Mouse (Mus musculus): Measurements from ENCODE around the gene Otos. TPM values are rescaled to one million over a fixed set of nuclear protein-coding genes. Genes with fewer than 3 reads are reported as not detected.

Otos gene
- 0.27 and 0.49 TPM in 2 replicates for polyA plus RNA-seq (2012; rRNA removed)

DNA sequence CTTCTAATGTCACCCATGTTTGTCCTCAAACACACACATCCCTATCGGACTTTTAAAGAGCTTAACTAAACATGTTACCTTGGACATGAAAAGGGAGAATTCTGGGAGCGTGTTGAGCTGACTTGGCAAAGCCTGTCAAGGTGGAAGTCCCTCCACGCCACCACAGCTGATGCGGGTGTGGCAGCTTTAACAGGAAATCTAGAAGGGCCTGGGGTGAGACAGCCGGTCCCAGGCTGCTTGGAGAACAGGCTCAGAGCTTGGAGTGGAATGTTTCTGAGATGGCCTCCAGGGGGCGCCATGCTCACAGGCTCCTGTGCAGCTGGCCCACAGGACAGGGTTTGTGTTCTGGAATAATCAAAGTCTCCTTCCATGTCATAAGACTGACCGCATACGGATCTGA lies at the start of gene Otos:
TSS of gene Otos (minus strand) at position 169 of the 400 bp plus-strand sequence.
- 0 out of 2 replicates have a peak, but pooled peaks cover 1% of the 10 kb centered on the region for H3K4me1 ChIP-seq (ENCODE audit: control insufficient read depth, insufficient read depth, low read length)
- H3K4me3 ChIP-seq (ENCODE audit: insufficient read depth, low read length), result no peak within 1 kb of the TSS
- no peak within 1 kb of the TSS for H3K27ac ChIP-seq (ENCODE audit: insufficient read depth, low read length)
- TF ChIP-seq CTCF (IDR thresholded peaks at IDR 0.05; ENCODE audit: extremely low read depth, insufficient read depth, low read length) (peak; percentile 75), POLR2A (IDR thresholded peaks at IDR 0.05; ENCODE audit: extremely low read depth, insufficient read depth, low read length) (no peak)

DNA sequence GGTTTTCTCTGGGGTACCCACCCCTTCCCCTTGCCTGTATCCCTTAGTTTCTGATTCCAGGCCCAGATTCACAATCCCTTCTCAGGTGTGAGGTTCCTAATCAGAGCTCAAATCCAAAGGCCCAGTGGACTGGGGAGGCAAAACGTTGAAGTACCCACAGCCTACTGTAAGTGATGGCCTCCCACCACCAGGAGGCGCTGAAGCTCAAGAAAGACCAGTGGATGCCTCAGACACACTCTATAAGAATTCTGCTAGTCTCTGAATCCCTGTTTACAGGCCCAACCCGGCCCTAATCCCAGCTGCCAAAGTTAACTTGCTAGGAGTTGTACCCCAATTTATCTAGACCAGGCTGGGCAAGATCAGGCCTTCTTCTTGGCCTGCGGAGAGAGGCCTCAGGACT lies 48.2 kb upstream of the Otos start:
- Histone ChIP-seq H3K27ac (ENCODE audit: insufficient read depth, low read length) (no peak overlapping the region), H3K4me3 (ENCODE audit: insufficient read depth, low read length) (no peak overlapping the region), H3K4me1 (ENCODE audit: control insufficient read depth, insufficient read depth, low read length) (peaks cover 3% of the 10 kb centered on the region; the same call in 1 of the 2 replicates)
- TF ChIP-seq CTCF (IDR thresholded peaks at IDR 0.05; ENCODE audit: extremely low read depth, insufficient read depth, low read length) (peak; percentile 72), POLR2A (IDR thresholded peaks at IDR 0.05; ENCODE audit: extremely low read depth, insufficient read depth, low read length) (no peak)

DNA sequence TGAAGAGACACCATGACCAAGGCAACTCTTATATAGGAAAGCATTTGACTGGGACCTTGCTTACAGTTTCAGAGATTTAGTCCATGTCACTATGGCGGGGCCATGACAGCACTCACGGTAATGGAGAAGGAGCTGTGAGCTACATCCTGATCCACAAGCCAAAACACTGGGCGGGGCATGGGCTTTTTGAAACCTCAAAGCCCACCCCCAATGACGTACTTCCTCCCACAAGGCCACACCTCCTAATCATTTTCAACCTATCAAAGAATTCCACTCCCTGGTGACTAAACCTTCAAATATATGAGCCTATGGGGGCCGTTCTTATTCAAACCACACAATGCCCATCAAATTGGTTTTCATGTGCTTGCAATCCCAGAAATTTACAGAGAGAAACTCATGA lies 47.1 kb upstream of the Otos start:
- Histone ChIP-seq H3K27ac (ENCODE audit: insufficient read depth, low read length) (no peak overlapping the region), H3K4me1 (ENCODE audit: control insufficient read depth, insufficient read depth, low read length) (peaks cover 3% of the 10 kb centered on the region; the same call in 1 of the 2 replicates), H3K4me3 (ENCODE audit: insufficient read depth, low read length) (no peak overlapping the region)
- no peak for TF ChIP-seq POLR2A (IDR thresholded peaks at IDR 0.05; ENCODE audit: extremely low read depth, insufficient read depth, low read length)
- TF ChIP-seq CTCF (IDR thresholded peaks at IDR 0.05; ENCODE audit: extremely low read depth, insufficient read depth, low read length), result no peak

DNA sequence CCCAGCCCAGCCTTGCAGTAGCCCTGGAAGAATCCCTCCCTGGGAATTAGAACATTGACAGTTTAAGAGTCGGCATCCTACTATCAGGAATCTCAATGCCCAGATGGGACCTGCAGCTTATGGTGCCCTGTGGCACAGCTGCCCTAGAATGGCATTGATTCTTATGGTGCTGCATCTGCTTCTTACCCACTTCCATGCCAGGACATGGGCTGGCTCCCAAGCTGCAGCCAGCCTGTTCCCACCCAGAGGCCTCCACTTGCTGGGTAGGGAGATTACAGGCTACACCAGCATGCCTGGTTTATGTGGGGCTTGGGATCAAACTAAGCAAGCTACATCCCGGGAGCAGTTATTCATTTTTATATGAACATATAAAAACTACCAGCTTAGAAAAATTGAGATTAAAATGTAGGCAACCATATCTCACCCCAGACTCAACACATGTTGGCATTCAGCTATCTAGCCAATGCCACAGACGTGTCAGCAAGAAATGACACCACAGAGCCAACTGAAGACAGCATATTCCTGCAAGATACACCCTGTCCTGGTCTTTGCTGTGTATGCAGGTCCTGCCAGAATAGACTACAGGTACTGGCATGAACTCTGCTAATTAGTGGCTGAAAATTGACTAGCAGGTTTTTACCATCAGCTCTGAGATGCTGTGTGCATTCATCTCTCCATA lies 42.7 kb upstream of the Otos start:
- Histone ChIP-seq H3K4me1 (ENCODE audit: control insufficient read depth, insufficient read depth, low read length) (no peaks in the 10 kb centered on the region), H3K4me3 (ENCODE audit: insufficient read depth, low read length) (no peak overlapping the region), H3K27ac (ENCODE audit: insufficient read depth, low read length) (no peak overlapping the region)
- TF ChIP-seq POLR2A (IDR thresholded peaks at IDR 0.05; ENCODE audit: extremely low read depth, insufficient read depth, low read length), result no peak
- TF ChIP-seq CTCF (IDR thresholded peaks at IDR 0.05; ENCODE audit: extremely low read depth, insufficient read depth, low read length), result no peak

DNA sequence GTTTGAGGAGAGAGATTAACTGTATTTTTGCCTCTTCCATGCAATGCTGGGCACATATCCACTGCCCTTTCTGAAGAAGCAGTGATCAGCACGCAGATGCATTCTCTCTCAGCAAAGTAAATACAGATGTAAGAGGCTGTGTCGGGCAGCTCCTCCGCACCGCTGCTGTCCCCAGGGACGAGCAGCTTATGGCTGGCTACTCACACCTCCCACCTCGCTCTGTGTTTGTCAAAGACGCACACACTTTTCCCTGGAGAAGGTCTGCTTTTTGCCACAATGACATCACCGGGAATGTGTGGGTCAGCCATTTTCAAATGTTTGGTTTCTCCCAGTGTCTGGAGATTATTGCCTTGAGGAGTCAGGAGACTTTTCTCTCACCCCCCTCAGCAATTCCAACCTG lies 38.4 kb upstream of the Otos start:
- no peak for TF ChIP-seq POLR2A (IDR thresholded peaks at IDR 0.05; ENCODE audit: extremely low read depth, insufficient read depth, low read length)
- TF ChIP-seq CTCF (IDR thresholded peaks at IDR 0.05; ENCODE audit: extremely low read depth, insufficient read depth, low read length), result no peak
- Histone ChIP-seq H3K27ac (ENCODE audit: insufficient read depth, low read length) (no peak overlapping the region), H3K4me3 (ENCODE audit: insufficient read depth, low read length) (no peak overlapping the region), H3K4me1 (ENCODE audit: control insufficient read depth, insufficient read depth, low read length) (no peaks in the 10 kb centered on the region)

DNA sequence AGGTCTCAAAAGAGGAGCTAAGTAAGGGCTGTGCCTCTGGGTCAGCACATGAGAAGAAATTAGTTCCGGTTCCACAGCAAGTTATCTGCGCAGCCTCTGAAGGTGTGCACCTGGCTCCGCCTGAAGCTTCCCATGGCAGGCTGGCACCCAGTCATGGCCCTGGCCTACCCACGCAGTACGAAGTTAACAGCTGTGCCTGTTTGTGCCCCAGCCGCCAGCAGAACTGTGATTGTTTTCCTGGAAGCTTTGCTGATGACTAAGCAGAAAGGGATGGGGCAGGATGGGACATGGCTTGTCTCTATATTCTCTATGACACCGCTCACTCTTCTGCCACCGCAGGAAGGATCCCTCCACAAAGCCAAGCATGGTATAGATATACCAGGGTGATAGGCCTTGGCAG lies 34.5 kb upstream of the Otos start:
- Histone ChIP-seq H3K4me1 (ENCODE audit: control insufficient read depth, insufficient read depth, low read length) (no peaks in the 10 kb centered on the region), H3K27ac (ENCODE audit: insufficient read depth, low read length) (no peak overlapping the region), H3K4me3 (ENCODE audit: insufficient read depth, low read length) (no peak overlapping the region)
- TF ChIP-seq CTCF (IDR thresholded peaks at IDR 0.05; ENCODE audit: extremely low read depth, insufficient read depth, low read length), result no peak
- no peak for TF ChIP-seq POLR2A (IDR thresholded peaks at IDR 0.05; ENCODE audit: extremely low read depth, insufficient read depth, low read length)

DNA sequence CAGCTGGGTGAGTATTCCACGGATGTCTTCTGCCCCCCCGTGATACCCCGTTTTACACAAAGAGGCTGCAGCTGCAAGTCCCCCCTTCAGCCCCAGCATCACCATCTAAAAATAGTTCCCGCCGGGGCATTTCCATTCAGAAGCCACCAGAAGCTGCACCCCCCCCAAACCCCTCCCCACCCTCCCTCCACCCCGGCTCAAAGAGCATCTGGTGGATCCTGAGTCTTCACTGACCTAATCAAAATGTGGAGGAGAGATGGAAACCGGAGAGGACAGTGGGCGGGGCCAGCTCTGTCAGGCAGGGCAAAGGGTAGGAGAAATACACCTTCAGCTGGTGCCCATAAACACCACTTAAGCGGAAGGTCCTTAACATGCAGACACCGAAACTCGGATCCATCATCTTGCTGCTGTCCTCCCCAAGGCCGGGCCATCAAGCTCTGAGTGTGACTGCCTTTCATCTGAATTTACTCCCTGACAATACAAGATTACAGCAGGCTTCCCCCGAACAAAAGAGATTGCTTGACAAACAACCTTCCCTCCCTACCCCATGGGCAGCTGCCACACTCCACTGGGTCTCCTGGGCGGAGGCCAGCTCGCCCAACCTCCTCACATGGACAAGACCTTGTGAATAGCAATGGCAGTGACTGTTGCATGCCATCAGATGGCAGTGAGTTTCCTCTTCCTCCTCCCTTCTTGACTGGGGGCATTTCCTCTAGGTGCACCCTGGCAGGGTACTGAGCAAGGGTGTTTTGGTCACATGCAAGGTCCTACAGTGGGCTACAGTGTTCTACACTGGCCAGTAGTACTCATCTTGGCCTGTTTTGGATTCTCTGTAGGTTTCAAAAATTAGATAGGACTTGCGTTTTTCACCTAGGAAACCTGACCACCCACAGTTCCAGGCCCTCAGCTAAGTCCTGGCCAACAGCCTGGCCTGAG lies 32.3 kb upstream of the Otos start:
- Histone ChIP-seq H3K27ac (ENCODE audit: insufficient read depth, low read length) (no peak overlapping the region), H3K4me3 (ENCODE audit: insufficient read depth, low read length) (no peak overlapping the region), H3K4me1 (ENCODE audit: control insufficient read depth, insufficient read depth, low read length) (no peaks in the 10 kb centered on the region)
- TF ChIP-seq POLR2A (IDR thresholded peaks at IDR 0.05; ENCODE audit: extremely low read depth, insufficient read depth, low read length) (no peak), CTCF (IDR thresholded peaks at IDR 0.05; ENCODE audit: extremely low read depth, insufficient read depth, low read length) (no peak)

DNA sequence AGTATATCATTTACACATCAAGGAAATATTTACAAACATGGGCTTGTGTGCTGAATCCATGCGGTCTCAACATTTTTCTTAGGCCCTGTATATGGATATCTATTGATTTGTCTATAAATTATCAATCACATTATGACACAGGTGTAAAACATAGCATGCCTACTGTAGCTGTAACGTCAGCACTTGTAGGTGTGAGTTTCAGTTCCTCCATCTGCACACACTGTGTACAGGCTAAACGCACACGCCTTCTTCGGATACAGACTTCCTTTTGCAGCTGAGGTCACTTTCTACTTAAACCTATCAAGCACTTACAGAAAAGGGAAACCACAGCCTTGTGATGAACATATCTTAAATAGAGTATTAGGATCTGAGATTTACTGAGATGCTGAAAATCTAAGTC lies 30.1 kb upstream of the Otos start:
- Histone ChIP-seq H3K4me1 (ENCODE audit: control insufficient read depth, insufficient read depth, low read length) (no peaks in the 10 kb centered on the region), H3K4me3 (ENCODE audit: insufficient read depth, low read length) (no peak overlapping the region), H3K27ac (ENCODE audit: insufficient read depth, low read length) (no peak overlapping the region)
- TF ChIP-seq CTCF (IDR thresholded peaks at IDR 0.05; ENCODE audit: extremely low read depth, insufficient read depth, low read length) (no peak), POLR2A (IDR thresholded peaks at IDR 0.05; ENCODE audit: extremely low read depth, insufficient read depth, low read length) (no peak)

DNA sequence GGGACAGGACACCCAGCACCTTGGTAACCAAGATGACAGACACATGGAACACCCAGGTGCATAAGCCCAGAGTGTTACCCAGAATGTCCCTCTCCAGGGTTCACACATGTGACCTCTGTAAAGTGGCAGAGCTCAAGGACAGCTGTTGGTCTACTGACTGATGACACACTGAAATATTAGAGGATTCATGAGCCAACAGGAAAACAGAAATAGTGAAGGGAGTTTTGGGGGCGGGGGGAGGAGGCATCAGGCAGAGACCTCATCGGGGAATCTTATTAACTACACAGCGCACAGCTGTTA lies 28.0 kb upstream of the Otos start:
- H3K4me3 ChIP-seq (ENCODE audit: insufficient read depth, low read length), result no peak overlapping the region
- H3K27ac ChIP-seq (ENCODE audit: insufficient read depth, low read length), result no peak overlapping the region
- H3K4me1 ChIP-seq (ENCODE audit: control insufficient read depth, insufficient read depth, low read length), result no peaks in the 10 kb centered on the region
- TF ChIP-seq POLR2A (IDR thresholded peaks at IDR 0.05; ENCODE audit: extremely low read depth, insufficient read depth, low read length), result no peak
- no peak for TF ChIP-seq CTCF (IDR thresholded peaks at IDR 0.05; ENCODE audit: extremely low read depth, insufficient read depth, low read length)
